Mouse (Mus musculus) midbrain, embryonic 12.5 days (tissue): Measurements from ENCODE around the gene Csrnp2. TPM values are rescaled to one million over a fixed set of nuclear protein-coding genes. Genes with fewer than 3 reads are reported as not detected.
"Not testable (repeated sequence)": the region's sequence is repeated elsewhere in the genome, so short reads cannot be mapped to it uniquely, and the experiment has no call there.

Experiments
- ATAC-seq: fragments of 200-750 bp; cut with Nextera tagmentation; 2 replicates; pipeline ENCODE4 v1.8.0; 2017; ENCODE audit warnings: low read depth, moderate TSS enrichment, moderate library complexity; ENCODE audit not compliant: low FRiP score
- H3K27ac ChIP-seq: fragments of 300-500 bp; sonication (generic); replicated peaks from 2 replicates; pipeline ENCODE4 v1.5.1; 2016; ENCODE audit warnings: mild to moderate bottlenecking
- H3K27me3 ChIP-seq: fragments of 300-500 bp; sonication (generic); 2 replicates; pipeline ENCODE4 v1.6.1; 2016; ENCODE audit warnings: mild to moderate bottlenecking
- H3K36me3 ChIP-seq: fragments of 300-500 bp; sonication (generic); 2 replicates; pipeline ENCODE4 v1.6.1; 2016
- H3K4me1 ChIP-seq: fragments of 300-500 bp; sonication (generic); 2 replicates; pipeline ENCODE4 v1.6.1; 2016
- H3K4me2 ChIP-seq: fragments of 300-500 bp; sonication (generic); replicated peaks from 2 replicates; pipeline ENCODE4 v1.6.1; 2016; ENCODE audit warnings: mild to moderate bottlenecking, moderate library complexity
- H3K4me3 ChIP-seq: fragments of 300-500 bp; sonication (generic); 2 replicates; pipeline ENCODE4 v1.5.1; 2016; ENCODE audit warnings: mild to moderate bottlenecking
- H3K9ac ChIP-seq: fragments of 300-500 bp; sonication (generic); replicated peaks from 2 replicates; pipeline ENCODE4 v1.6.1; 2016; ENCODE audit warnings: mild to moderate bottlenecking, moderate library complexity
- H3K9me3 ChIP-seq: fragments of 300-500 bp; sonication (generic); 2 replicates; pipeline ENCODE4 v1.6.1; 2016; ENCODE audit warnings: mild to moderate bottlenecking
- whole genome bisulfite sequencing: fragments of 180-500 bp; shearing (Covaris S2); methylation state at CpG from one replicate; pipeline ENCODE4 v1.1.7; 2016; 5-methylcytosine and 5-hydroxymethylcytosine counted together
- polyA plus RNA-seq: library from polyadenylated mRNA; unstranded; fragments of >200 nt; fragmentation: Nextera tagmentation; extraction: Ambion mirVana; gene quantifications from 2 replicates; pipeline ENCODE4 v1.2.1, GENCODE M21; 2016

The Csrnp2 gene
- polyA plus RNA-seq = 37.1 and 41.9 TPM in 2 replicates

GRCm38 (mm10) chr15:100495102-100495501 lies at the start of gene Csrnp2:
Gene Csrnp2, minus strand, starts transcription at chr15:100495488.
- Histone ChIP-seq H3K4me1 (peaks cover 40% of the 10 kb centered on the region), H3K27me3 (no peaks in the 10 kb centered on the region)
- ATAC-seq = peak; percentile 99

GRCm38 (mm10) chr15:100543651-100544030 lies 48.4 kb upstream of the Csrnp2 start:
- H3K27ac ChIP-seq, H3K9ac ChIP-seq, ATAC-seq, H3K4me1 ChIP-seq, H3K4me3 ChIP-seq, H3K4me2 ChIP-seq, H3K9me3 ChIP-seq, H3K27me3 ChIP-seq: not testable (repeated sequence)
- WGBS = 96% methylated on average over 14 of the region's 14 CpGs
- peaks cover 45% of the 10 kb centered on the region for H3K36me3 ChIP-seq

More at GRCm38 (mm10) chr15:100495102-100495501, at the start of gene Csrnp2:
- WGBS = under 1% methylated on average over 40 of the region's 40 CpGs
- no peaks in the 10 kb centered on the region for H3K9me3 ChIP-seq
- peak within 1 kb of the TSS; percentile 97 for H3K27ac ChIP-seq
- H3K4me3 ChIP-seq = peak within 1 kb of the TSS; percentile 86
- H3K9ac ChIP-seq = peak within 1 kb of the TSS; percentile 93
- no peaks in the 10 kb centered on the region for H3K36me3 ChIP-seq
- peak within 1 kb of the TSS; percentile 87 for H3K4me2 ChIP-seq

- H3K4me2 ChIP-seq = not testable (repeated sequence)
- H3K36me3 ChIP-seq = peaks cover 39% of the 10 kb centered on the region
- 95% methylated on average over 28 of the region's 28 CpGs for WGBS
Measured at GRCm38 (mm10) chr15:100542876-100543650, 47.8 kb upstream of the Csrnp2 start.

GRCm38 (mm10) chr15:100541426-100541825 lies 46.1 kb upstream of the Csrnp2 start:
- peaks cover 33% of the 10 kb centered on the region for H3K36me3 ChIP-seq
- no peak for ATAC-seq
- 87% methylated on average over 4 of the region's 4 CpGs for WGBS
- 0 out of 2 replicates have a peak, but pooled peaks cover 4% of the 10 kb centered on the region for H3K9me3 ChIP-seq
- H3K9ac ChIP-seq = no peak overlapping the region
- no peak overlapping the region for H3K27ac ChIP-seq
- H3K4me1 ChIP-seq = no peaks in the 10 kb centered on the region
- H3K4me3 ChIP-seq = no peak overlapping the region
- H3K27me3 ChIP-seq = no peaks in the 10 kb centered on the region
- H3K4me2 ChIP-seq = no peak overlapping the region

More at GRCm38 (mm10) chr15:100542876-100543650, 47.8 kb upstream of the Csrnp2 start:
- not testable (repeated sequence) for H3K9ac ChIP-seq, H3K9me3 ChIP-seq, ATAC-seq, H3K27me3 ChIP-seq, H3K4me3 ChIP-seq, H3K4me1 ChIP-seq, H3K27ac ChIP-seq

GRCm38 (mm10) chr15:100541001-100541400 lies 45.7 kb upstream of the Csrnp2 start:
- ATAC-seq = not testable (repeated sequence)
- H3K36me3 ChIP-seq = peaks cover 31% of the 10 kb centered on the region
- 80% methylated on average over 1 of the region's 1 CpGs for WGBS

GRCm38 (mm10) chr15:100539411-100539810 lies 44.1 kb upstream of the Csrnp2 start:
- WGBS = 95% methylated on average over 9 of the region's 9 CpGs
- Histone ChIP-seq H3K4me2 (no peak overlapping the region), H3K4me3 (no peak overlapping the region), H3K9me3 (no peaks in the 10 kb centered on the region), H3K36me3 (peaks cover 42% of the 10 kb centered on the region), H3K4me1 (no peaks in the 10 kb centered on the region), H3K27ac (no peak overlapping the region), H3K9ac (no peak overlapping the region), H3K27me3 (no peaks in the 10 kb centered on the region)
- ATAC-seq = no peak

More at GRCm38 (mm10) chr15:100541001-100541400, 45.7 kb upstream of the Csrnp2 start:
- H3K4me3 ChIP-seq, H3K9me3 ChIP-seq, H3K27ac ChIP-seq, H3K27me3 ChIP-seq, H3K4me1 ChIP-seq, H3K4me2 ChIP-seq, H3K9ac ChIP-seq: not testable (repeated sequence)

- Histone ChIP-seq H3K4me3 (no peak overlapping the region), H3K4me1 (no peaks in the 10 kb centered on the region), H3K9me3 (no peaks in the 10 kb centered on the region), H3K4me2 (no peak overlapping the region), H3K27me3 (no peaks in the 10 kb centered on the region), H3K36me3 (peaks cover 41% of the 10 kb centered on the region), H3K9ac (no peak overlapping the region), H3K27ac (no peak overlapping the region)
- WGBS = 91% methylated on average over 6 of the region's 6 CpGs
- no peak for ATAC-seq
Measured at GRCm38 (mm10) chr15:100537913-100538312, 42.6 kb upstream of the Csrnp2 start.

- Histone ChIP-seq H3K9ac (no peak overlapping the region), H3K4me3 (no peak overlapping the region), H3K27ac (no peak overlapping the region), H3K9me3 (no peaks in the 10 kb centered on the region), H3K4me1 (no peaks in the 10 kb centered on the region), H3K4me2 (no peak overlapping the region), H3K36me3 (peaks cover 27% of the 10 kb centered on the region), H3K27me3 (no peaks in the 10 kb centered on the region)
- WGBS = 92% methylated on average over 5 of the region's 5 CpGs
- ATAC-seq = no peak
Measured at GRCm38 (mm10) chr15:100527900-100528299, 32.6 kb upstream of the Csrnp2 start.

- WGBS = 94% methylated on average over 14 of the region's 14 CpGs
- Histone ChIP-seq H3K4me2 (no peak overlapping the region), H3K36me3 (peaks cover 44% of the 10 kb centered on the region), H3K9ac (no peak overlapping the region), H3K9me3 (no peaks in the 10 kb centered on the region), H3K4me3 (no peak overlapping the region), H3K4me1 (no peaks in the 10 kb centered on the region), H3K27me3 (no peaks in the 10 kb centered on the region), H3K27ac (no peak overlapping the region)
- no peak for ATAC-seq
Measured at GRCm38 (mm10) chr15:100525405-100525804, 30.1 kb upstream of the Csrnp2 start.

- H3K36me3 ChIP-seq = peaks cover 68% of the 10 kb centered on the region
- H3K9ac ChIP-seq = no peak overlapping the region
- H3K9me3 ChIP-seq = no peaks in the 10 kb centered on the region
Measured at GRCm38 (mm10) chr15:100520306-100520705, 25.0 kb upstream of the Csrnp2 start.

GRCm38 (mm10) chr15:100515121-100515520 lies 19.8 kb upstream of the Csrnp2 start:
- no peak overlapping the region for H3K27ac ChIP-seq
- no peaks in the 10 kb centered on the region for H3K4me1 ChIP-seq
- no peak for ATAC-seq
- H3K9me3 ChIP-seq = no peaks in the 10 kb centered on the region
- H3K4me2 ChIP-seq = no peak overlapping the region
- H3K4me3 ChIP-seq = no peak overlapping the region
- no peaks in the 10 kb centered on the region for H3K27me3 ChIP-seq
- WGBS = 91% methylated on average over 2 of the region's 2 CpGs
- peaks cover 80% of the 10 kb centered on the region for H3K36me3 ChIP-seq
- no peak overlapping the region for H3K9ac ChIP-seq

More at GRCm38 (mm10) chr15:100520306-100520705, 25.0 kb upstream of the Csrnp2 start:
- no peak for ATAC-seq
- no peak overlapping the region for H3K4me3 ChIP-seq
- no peaks in the 10 kb centered on the region for H3K4me1 ChIP-seq
- no peak overlapping the region for H3K27ac ChIP-seq
- H3K4me2 ChIP-seq = no peak overlapping the region
- H3K27me3 ChIP-seq = no peaks in the 10 kb centered on the region
- WGBS = 97% methylated on average over 14 of the region's 14 CpGs

- H3K27me3 ChIP-seq = no peaks in the 10 kb centered on the region
- WGBS = 92% methylated on average over 4 of the region's 4 CpGs
- no peaks in the 10 kb centered on the region for H3K9me3 ChIP-seq
- peaks cover 80% of the 10 kb centered on the region for H3K36me3 ChIP-seq
- H3K9ac ChIP-seq = no peak overlapping the region
- H3K4me1 ChIP-seq = no peaks in the 10 kb centered on the region
- ATAC-seq = no peak
- H3K4me3 ChIP-seq = no peak overlapping the region
- H3K27ac ChIP-seq = no peak overlapping the region
- no peak overlapping the region for H3K4me2 ChIP-seq
Measured at GRCm38 (mm10) chr15:100513387-100513786, 18.1 kb upstream of the Csrnp2 start.
